Mouse (Mus musculus) megakaryocyte, embryonic 14.5 days (primary cell): ENCODE data around the gene Acd. TPM values are rescaled to one million over a fixed set of nuclear protein-coding genes. Genes with fewer than 3 reads are reported as not detected.
A peak's percentile ranks its signal among the peaks of the same experiment; 100 is the strongest.

Experiments used
- H3K27me3 ChIP-seq: replicated peaks from 2 replicates; pipeline ENCODE3; 2012; ENCODE audit warnings: inconsistent platforms
- H3K36me3 ChIP-seq: replicated peaks from 2 replicates; pipeline ENCODE3; 2012; ENCODE audit warnings: low read length, inconsistent platforms, mixed read lengths
- H3K4me1 ChIP-seq: 2 replicates; pipeline ENCODE4 v1.6.1; 2012; ENCODE audit warnings: inconsistent platforms
- H3K4me3 ChIP-seq: replicated peaks from 2 replicates; pipeline ENCODE3; 2012; ENCODE audit warnings: moderate library complexity, mild to moderate bottlenecking, inconsistent platforms
- H3K9me3 ChIP-seq: 2 replicates; pipeline ENCODE4 v1.6.1; 2012; ENCODE audit warnings: inconsistent platforms
- FLI1 ChIP-seq: IDR thresholded peaks from 2 replicates; pipeline ENCODE4 v1.6.1; 2012; ENCODE audit warnings: low read length, inconsistent platforms, mixed read lengths
- GATA1 ChIP-seq: IDR thresholded peaks from 3 replicates; pipeline ENCODE4 v1.6.1; 2012; ENCODE audit warnings: mixed read lengths, low read length, inconsistent platforms, borderline replicate concordance
- polyA plus RNA-seq: library from polyadenylated mRNA; stranded (reverse); fragments of >175 nt; gene quantifications from 2 replicates; pipeline ENCODE4 v1.2.3, GENCODE M21; 2012; ENCODE audit warnings: low replicate concordance; ENCODE audit not compliant: insufficient read depth

Gene Acd
- polyA plus RNA-seq, 1 experiment = 26.9 TPM

DNA sequence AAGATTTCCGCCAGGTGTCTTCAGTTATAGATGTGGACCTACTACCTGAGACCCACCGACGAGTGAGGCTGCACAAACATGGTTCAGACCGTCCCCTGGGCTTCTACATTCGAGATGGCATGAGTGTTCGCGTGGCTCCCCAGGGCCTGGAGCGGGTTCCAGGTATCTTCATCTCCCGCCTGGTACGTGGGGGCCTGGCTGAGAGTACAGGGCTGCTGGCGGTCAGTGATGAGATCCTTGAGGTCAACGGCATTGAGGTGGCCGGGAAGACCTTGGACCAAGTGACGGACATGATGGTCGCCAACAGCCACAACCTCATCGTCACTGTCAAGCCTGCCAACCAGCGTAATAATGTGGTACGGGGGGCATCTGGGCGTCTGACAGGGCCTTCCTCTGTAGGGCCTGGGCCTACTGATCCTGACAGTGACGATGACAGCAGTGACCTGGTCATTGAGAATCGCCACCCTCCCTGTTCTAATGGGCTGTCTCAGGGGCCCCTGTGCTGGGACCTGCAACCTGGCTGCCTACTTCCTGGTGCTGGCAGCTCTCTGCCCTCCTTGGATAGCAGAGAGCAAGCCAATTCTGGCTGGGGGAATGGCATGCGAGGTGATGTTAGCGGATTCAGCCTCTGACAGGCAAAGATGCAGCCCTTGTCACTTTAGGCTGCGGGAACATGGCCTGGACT, 2.0 kb upstream of the Acd start:
- TF ChIP-seq FLI1 (no peak), GATA1 (no peak)
- no peaks in the 10 kb centered on the region for H3K9me3 ChIP-seq
- H3K4me3 ChIP-seq = peak overlapping the region; percentile 1
- H3K27me3 ChIP-seq = no peaks in the 10 kb centered on the region
- peaks cover 73% of the 10 kb centered on the region for H3K4me1 ChIP-seq
- H3K36me3 ChIP-seq = peaks cover 49% of the 10 kb centered on the region

- H3K4me1 ChIP-seq = peaks cover 64% of the 10 kb centered on the region
- H3K4me3 ChIP-seq = peak overlapping the region; percentile 93
- no peaks in the 10 kb centered on the region for H3K27me3 ChIP-seq
- H3K36me3 ChIP-seq = peaks cover 58% of the 10 kb centered on the region
- H3K9me3 ChIP-seq = no peaks in the 10 kb centered on the region
- TF ChIP-seq FLI1 = no peak
- no peak for TF ChIP-seq GATA1
Measured at GRCm38 (mm10) chr8:105702001-105702401, 1.1 kb upstream of the Acd start.

DNA sequence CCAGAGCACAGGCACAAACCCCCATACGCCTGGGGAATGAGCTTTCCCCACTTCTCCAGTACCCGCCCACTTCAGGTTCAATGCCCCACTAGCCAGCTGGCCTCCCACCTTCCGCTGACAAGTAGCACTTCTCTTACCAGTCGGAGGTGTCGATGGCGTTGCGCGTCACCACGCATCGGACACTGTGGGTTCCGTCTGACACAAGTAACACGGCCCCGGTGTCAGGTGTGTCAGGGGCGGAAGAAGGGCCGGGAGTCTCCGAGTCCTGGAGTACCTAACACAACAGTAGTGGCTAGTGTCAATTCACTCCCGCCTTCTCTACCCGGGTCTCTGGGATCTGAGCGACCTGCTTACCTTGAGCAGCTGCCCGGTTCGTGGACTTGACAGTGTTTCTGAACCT, 336 bp downstream of the Acd start:
- peaks cover 72% of the 10 kb centered on the region for H3K36me3 ChIP-seq
- H3K27me3 ChIP-seq = no peaks in the 10 kb centered on the region
- H3K9me3 ChIP-seq = no peaks in the 10 kb centered on the region
- TF ChIP-seq FLI1 = no peak
- TF ChIP-seq GATA1 = no peak
- peak overlapping the region; percentile 93 for H3K4me3 ChIP-seq
- peaks cover 50% of the 10 kb centered on the region for H3K4me1 ChIP-seq

GRCm38 (mm10) chr8:105699488-105700215, 1.2 kb downstream of the Acd start:
- H3K9me3 ChIP-seq = no peaks in the 10 kb centered on the region
- peak overlapping the region; percentile 93 for H3K4me3 ChIP-seq
- H3K27me3 ChIP-seq = no peaks in the 10 kb centered on the region
- peaks cover 77% of the 10 kb centered on the region for H3K36me3 ChIP-seq
- H3K4me1 ChIP-seq = peaks cover 41% of the 10 kb centered on the region
- TF ChIP-seq FLI1 = no peak
- no peak for TF ChIP-seq GATA1

- H3K9me3 ChIP-seq = no peaks in the 10 kb centered on the region
- no peak for TF ChIP-seq GATA1
- TF ChIP-seq FLI1 = no peak
- peaks cover 75% of the 10 kb centered on the region for H3K36me3 ChIP-seq
- peaks cover 32% of the 10 kb centered on the region for H3K4me1 ChIP-seq
- no peaks in the 10 kb centered on the region for H3K27me3 ChIP-seq
- no peak overlapping the region for H3K4me3 ChIP-seq
Measured at GRCm38 (mm10) chr8:105698734-105699133, 2.2 kb downstream of the Acd start.

DNA sequence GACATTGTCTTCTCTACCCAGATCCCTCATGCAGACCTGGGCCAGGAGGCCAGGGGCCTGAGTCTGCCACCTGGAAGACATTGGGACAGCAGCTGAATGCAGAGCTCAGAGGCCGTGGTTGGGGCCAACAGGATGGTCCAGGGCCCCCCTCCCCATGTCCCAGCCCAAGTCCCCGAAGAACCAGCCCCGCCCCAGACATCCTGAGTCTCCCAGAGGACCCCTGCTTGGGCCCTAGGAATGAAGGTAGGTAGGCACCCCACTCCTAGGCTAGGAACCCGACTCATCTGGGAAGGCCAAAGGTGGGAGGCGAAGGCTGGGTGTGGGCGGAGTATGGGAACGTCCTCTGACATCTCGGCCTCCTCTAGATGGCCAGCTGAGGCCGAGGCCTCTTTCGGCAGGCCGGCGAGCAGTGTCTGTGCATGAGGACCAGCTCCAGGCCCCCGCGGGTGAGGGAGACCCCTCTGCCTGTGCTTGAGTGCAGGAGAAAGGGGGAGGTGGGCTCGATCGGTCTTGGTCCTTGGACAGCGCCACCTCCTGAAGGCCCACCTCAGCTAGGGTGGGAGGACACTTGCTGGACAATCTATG, 3.6 kb downstream of the Acd start:
- Histone ChIP-seq H3K27me3 (peaks cover under 1% of the 10 kb centered on the region), H3K4me3 (no peak overlapping the region), H3K9me3 (no peaks in the 10 kb centered on the region), H3K36me3 (peaks cover 74% of the 10 kb centered on the region), H3K4me1 (peaks cover 22% of the 10 kb centered on the region)
- TF ChIP-seq FLI1 (no peak), GATA1 (no peak)

GRCm38 (mm10) chr8:105695080-105695780, 5.7 kb downstream of the Acd start:
- Histone ChIP-seq H3K4me1 (peaks cover 10% of the 10 kb centered on the region), H3K9me3 (no peaks in the 10 kb centered on the region), H3K36me3 (peaks cover 82% of the 10 kb centered on the region), H3K27me3 (peaks cover 2% of the 10 kb centered on the region), H3K4me3 (no peak overlapping the region)
- TF ChIP-seq FLI1 (no peak), GATA1 (no peak)

DNA sequence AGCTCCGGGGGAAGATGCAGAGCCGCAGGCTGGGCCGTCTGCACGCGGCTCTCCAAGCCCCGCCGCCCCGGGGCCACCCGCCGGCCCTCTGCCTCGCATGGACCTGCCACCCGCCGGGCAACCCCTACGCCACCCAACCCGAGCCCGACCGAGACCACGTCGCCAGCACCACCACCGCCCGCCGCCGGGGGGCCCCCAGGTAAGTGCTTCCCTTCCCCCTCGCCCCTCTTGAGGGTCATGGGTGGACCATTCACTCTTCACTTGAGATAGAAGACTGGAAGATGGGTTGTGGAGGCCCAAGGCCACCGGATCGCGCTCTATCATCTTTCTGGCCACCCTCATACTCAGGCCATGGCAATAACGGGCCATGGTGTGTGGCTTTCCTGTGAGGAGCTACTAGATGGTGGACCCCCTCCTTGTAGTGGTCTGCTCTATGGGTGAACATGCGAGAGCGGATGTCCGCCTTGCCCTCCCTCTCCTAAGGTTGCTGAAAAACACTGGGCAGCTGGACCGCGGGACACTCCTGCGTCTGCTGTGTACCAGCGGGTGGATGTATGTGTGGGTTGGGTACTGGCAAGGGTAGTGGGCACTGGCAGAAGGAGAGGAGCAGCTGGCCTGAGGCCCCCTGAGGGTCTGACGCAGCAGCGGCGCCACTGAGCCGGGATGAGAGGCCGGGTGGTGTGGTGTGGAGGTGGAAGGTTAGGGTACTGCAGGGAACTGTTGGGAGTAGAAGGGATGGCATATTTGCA, 6.7 kb downstream of the Acd start:
- no peaks in the 10 kb centered on the region; the same call in none of the 2 replicates for H3K4me1 ChIP-seq
- no peak overlapping the region for H3K4me3 ChIP-seq
- H3K27me3 ChIP-seq = peaks cover 2% of the 10 kb centered on the region
- no peaks in the 10 kb centered on the region for H3K9me3 ChIP-seq
- peaks cover 79% of the 10 kb centered on the region for H3K36me3 ChIP-seq
- TF ChIP-seq GATA1 = no peak
- no peak for TF ChIP-seq FLI1

DNA sequence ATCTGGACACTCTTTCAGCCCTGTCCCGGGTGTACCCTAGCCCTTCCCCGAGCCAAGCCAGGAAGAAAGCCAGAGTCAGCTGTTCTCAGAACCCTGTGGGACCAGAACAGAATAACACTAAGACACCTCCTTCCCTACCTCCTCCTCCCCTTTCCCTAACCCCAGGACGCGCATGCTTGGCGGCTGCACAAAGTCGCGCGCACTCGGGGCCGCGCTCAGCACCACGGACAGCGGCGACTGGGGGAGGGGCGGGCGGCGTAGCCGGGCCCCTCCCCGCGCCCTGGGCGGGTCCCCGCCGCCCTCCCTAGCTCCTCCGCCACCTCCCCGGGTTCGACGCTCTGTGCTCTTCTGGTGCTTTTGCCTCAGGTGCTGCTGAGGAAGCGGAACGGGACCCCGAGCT, 7.3 kb downstream of the Acd start:
- Histone ChIP-seq H3K4me3 (no peak overlapping the region), H3K4me1 (no peaks in the 10 kb centered on the region; the same call in 1 of the 2 replicates), H3K9me3 (no peaks in the 10 kb centered on the region), H3K27me3 (peaks cover 2% of the 10 kb centered on the region), H3K36me3 (peaks cover 75% of the 10 kb centered on the region)
- TF ChIP-seq FLI1 = no peak
- no peak for TF ChIP-seq GATA1
